Mouse (Mus musculus) c-Kit-positive CD71-negative TER-119-negative erythroid progenitor cells, embryonic 14.5 days (primary cell): ENCODE measurements around the gene Mtmr11.
"Not testable (repeated sequence)": the region's sequence is repeated elsewhere in the genome, so short reads cannot be mapped to it uniquely, and the experiment has no call there.

Experiments used
- DNase-seq: peaks from one replicate; pipeline ENCODE4 v3.0.0-alpha.2; 2013; ENCODE audit warnings: low read depth

The Mtmr11 gene

DNA sequence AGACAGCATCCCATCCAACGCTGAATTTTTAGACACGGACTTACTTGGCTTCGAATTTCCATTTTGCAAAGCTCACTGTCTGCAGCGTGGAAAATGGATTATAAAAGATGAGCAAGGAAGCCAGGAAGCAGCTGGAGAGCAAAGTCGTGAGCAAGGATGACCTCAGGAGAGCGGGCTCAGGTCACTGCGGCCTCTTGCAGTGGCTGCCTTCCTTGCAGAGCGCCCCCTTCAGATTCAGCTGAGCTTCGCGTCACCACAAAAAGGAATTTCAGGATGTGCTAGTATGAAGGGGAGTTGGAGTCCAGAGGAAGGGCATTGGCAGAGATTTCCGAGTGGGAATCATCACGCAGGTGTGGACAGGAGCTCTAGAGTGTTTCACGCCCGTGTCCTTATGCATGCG, 47.4 kb downstream of the Mtmr11 start:
- no peak for DNase-seq

DNA sequence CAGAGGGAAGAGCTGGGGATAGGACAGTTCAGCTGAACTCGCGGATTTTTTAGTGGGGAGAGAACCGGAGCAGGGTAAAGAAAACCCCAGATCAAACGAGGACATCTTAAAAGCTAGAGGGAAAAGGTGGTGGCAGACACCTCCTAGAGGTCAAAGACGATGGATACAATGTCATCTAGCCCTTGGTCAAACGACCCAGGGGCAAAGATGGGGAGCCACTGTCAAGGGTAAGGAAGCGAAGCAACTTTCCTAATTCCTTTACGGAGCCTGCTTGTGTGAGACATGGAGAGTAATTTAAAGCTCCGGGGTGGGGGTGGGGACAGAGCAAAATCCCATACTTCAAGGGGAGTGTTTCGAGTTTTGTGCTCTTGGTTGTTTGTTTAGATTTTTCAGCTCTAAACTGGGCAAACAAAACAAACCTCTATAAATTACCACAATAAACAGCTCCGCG, 57.4 kb downstream of the Mtmr11 start:
- DNase-seq, result no peak

DNA sequence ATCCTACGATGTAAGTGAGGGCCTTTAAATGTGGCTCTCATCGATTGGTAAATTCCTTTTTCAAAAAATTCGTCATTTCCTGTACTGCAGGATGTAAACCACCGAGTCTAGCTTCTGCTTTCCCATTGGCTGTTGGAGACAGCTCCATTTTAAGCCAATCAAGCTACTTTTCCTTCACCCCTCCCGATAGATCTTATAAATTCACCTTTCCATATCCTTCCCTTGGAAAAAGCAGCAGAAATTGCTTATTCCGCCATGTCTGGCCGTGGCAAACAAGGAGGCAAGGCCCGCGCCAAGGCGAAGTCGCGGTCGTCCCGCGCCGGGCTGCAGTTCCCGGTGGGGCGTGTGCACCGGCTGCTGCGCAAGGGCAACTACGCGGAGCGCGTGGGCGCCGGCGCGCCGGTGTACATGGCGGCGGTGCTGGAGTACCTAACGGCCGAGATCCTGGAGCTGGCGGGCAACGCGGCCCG, 57.9 kb downstream of the Mtmr11 start, which contains the start of the genes Bola1 and Hist2h2ab:
Bola1 (minus strand) TSS at position 49 of the 470 bp plus-strand sequence.
Hist2h2ab (plus strand) TSS at position 205 of the 470 bp plus-strand sequence.
- peak; percentile 57 for DNase-seq

DNA sequence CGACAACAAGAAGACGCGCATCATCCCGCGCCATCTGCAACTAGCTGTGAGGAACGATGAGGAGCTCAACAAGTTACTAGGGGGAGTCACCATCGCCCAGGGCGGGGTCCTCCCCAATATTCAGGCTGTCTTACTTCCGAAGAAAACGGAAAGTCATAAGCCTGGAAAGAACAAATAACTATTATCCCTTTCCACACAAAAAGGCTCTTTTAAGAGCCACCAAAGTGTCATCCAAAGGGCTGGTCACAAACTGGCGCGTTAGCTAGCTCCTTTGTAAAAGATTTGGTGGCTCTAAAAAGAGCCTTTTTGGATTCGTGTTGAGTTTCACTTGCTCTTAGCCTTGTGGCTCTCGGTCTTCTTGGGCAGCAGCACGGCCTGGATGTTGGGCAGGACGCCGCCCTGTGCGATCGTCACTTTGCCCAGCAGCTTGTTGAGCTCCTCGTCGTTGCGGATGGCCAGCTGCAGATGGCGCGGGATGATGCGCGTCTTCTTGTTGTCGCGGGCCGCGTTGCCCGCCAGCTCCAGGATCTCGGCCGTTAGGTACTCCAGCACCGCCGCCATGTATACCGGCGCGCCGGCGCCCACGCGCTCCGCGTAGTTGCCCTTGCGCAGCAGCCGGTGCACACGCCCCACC, 58.4 kb downstream of the Mtmr11 start:
- DNase-seq, result not testable (repeated sequence)

DNA sequence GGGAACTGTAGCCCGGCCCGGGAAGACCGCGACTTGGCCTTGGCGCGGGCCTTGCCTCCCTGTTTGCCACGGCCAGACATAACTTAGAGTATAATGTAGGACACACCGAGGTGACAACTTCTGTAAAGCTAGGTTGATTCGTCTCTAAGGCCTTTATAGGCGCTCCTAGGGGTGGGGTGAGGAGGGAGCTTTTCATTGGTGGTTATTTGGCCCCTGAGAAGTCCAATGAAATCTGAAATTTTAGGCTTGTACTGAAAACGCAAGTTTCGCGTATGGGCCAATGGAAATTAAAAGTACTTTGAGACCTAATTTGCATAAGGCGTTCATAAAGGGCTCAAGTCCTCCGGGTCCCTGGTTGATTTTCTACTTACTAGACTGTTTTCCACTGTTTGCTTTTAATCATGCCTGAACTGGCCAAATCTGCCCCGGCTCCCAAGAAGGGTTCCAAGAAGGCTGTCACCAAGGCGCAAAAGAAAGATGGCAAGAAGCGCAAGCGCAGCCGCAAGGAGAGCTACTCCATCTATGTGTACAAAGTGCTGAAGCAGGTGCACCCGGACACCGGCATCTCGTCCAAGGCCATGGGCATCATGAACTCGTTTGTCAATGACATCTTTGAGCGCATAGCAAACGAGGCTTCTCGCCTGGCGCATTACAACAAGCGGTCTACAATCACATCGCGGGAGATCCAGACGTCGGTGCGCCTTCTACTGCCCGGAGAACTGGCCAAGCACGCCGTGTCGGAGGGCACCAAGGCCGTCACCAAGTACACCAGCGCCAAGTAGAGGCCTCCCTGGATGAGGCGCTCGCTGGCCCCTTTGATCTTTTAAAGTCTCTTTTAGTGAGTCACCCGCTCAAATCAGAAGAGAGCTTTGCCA, 59.2 kb downstream of the Mtmr11 start, which contains the start of the genes Hist2h2ac and Hist2h2be:
Hist2h2ac (minus strand) TSS at position 116 of the 875 bp plus-strand sequence.
Hist2h2be (plus strand) TSS at position 355 of the 875 bp plus-strand sequence.
- peak; percentile 96 for DNase-seq
